Mouse (Mus musculus): ENCODE measurements around the gene Tro. TPM values are rescaled to one million over a fixed set of nuclear protein-coding genes. Genes with fewer than 3 reads are reported as not detected.

The Tro gene
- polyA plus RNA-seq (2017; shearing (Covaris generic)), result not detected

GRCm38 (mm10) chrX:150656908-150657796 is at the start of gene Tro:
TSS of gene Tro (minus strand) at chrX:150657583.

Other genes starting within 250 kb of the Tro start
- gene Tmem29, start 198.4 kb downstream of the Tro start, polyA plus RNA-seq (2017; shearing (Covaris generic)), result 14.8 TPM
- gene Alas2, start 110.2 kb downstream of the Tro start, polyA plus RNA-seq (2017; shearing (Covaris generic)), result 2.3 TPM
- 7.5 TPM for gene Pfkfb1, start 69.4 kb downstream of the Tro start, polyA plus RNA-seq (2017; shearing (Covaris generic))
- gene Apex2, start 67.7 kb downstream of the Tro start, polyA plus RNA-seq (2017; shearing (Covaris generic)), result 19.5 TPM
- 24.3 TPM for gene Maged2, start 156.8 kb upstream of the Tro start, polyA plus RNA-seq (2017; shearing (Covaris generic))

Measured in CD4-positive, CD25-positive, alpha-beta regulatory T cell, adult 9 weeks (primary cell).